Mouse (Mus musculus): ENCODE data around the gene Ccdc39. TPM values are rescaled to one million over a fixed set of nuclear protein-coding genes. Genes with fewer than 3 reads are reported as not detected.

Gene Ccdc39
- total RNA-seq (2021) = 10 to 100 TPM; 22.1 to 22.6 TPM
- long read RNA-seq, experiment 1, partial matches to known transcripts = 6 of 17 reads
- long read RNA-seq, experiment 1, other reads (novel, unspliced or antisense) = 7 of 17 reads
- long read RNA-seq, experiment 2, partial matches to known transcripts = 7 of 12 reads
- long read RNA-seq, experiment 2, other reads (novel, unspliced or antisense) = 5 of 12 reads

DNA sequence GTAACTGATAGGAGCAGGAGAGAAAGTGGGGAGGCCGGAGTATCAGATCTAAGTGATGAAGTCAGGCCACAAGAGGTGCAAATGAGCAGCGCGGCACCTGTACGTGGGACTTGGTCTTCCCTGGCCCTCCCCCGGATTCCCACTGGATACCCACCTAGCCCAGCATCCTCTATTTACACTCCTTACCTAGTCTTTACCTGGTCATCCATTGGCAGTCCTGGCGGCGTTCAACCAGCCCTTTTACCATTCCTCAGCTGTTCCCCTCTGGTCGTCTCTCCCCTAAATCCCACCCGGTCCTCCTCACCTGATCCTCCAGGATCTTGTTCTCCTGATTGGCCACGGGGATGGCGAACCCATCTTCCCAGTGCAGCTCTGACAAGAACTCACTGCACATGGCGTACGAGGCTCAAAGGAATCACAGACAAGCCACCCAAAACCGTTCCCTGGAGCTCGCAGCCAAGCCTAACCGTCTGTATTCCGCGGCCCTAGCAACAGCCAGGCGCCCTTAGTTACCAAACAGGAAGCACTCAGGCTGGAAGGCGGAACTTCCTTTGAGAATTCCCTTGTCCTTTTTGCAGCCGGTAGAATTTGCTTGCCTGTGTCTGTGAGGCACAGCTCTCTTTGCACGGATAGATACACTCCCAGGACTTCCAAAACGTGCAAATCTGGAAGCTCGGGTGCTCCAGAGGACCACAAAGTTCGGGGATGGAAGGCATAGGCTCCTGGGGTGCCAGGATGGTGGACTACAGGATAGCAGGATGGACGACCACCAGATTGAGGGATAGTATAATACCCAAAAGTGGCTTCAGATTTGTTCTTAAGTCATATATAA lies at the start of gene Ccdc39:
Ccdc39 (minus strand) TSS at position 510 of the 832 bp plus-strand sequence.
- DNase-seq (ENCODE audit: low spot score in 2 of 2) = peak; percentile 77 to 86

DNA sequence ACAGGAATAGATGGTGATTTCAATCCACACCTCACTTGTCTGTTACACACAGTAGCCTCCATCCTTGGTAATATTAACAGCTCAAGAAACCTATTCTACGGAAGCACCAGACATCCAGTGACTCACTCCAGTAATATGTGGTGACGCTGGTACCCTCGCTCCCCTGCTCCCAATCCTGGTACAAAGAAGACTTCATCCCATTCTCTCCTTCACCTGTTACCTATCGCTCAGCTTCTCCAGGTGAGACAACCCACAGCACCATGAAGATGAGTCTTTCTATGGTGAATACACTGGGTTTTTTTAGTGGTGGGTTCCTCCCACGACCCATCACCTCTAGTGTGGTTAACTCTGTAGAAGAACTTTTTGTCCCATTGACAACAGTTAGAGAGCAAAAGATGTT lies 49.3 kb upstream of the Ccdc39 start:
- DNase-seq (ENCODE audit: low spot score in 2 of 2) = no peak

DNA sequence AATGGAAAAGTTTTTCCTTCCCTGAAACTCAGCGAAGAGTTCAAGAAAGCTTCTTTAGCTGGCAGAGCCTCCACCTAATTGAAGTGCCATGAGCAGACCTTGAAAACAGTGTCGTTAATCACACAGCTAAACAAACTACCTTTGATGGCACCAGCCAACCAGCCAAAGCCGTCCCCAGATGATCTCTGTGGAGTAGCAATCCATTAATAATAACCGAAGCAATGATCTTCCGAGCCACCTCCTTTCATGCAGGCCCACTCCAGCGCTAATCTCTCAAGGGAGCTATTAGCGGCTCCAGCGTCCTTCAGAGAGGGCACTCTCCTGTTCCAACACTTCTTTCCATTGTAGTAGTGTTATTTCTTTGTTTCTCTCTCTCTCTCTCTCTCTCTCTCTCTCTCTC lies 43.3 kb upstream of the Ccdc39 start:
- no peak for DNase-seq (ENCODE audit: low spot score in 2 of 2)

DNA sequence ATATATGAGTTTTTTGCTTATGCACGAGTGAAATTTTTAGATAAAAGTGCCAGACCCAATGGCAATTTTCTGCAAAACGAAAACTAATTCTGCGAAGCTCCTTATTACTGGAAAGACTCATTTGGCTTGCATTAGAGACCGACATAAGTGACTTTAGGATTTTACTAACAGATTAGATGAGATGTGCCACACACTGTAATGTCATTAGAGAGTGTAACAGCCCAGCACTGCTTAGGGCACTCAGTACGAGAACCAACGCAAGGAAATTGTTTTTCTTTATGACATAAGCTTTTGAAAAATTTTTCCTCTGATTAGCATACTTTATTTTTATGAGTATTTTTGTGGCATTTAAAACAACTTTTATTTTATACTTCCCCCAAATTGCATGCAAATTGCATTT lies 39.0 kb upstream of the Ccdc39 start:
- no peak for DNase-seq (ENCODE audit: low spot score in 2 of 2)

DNA sequence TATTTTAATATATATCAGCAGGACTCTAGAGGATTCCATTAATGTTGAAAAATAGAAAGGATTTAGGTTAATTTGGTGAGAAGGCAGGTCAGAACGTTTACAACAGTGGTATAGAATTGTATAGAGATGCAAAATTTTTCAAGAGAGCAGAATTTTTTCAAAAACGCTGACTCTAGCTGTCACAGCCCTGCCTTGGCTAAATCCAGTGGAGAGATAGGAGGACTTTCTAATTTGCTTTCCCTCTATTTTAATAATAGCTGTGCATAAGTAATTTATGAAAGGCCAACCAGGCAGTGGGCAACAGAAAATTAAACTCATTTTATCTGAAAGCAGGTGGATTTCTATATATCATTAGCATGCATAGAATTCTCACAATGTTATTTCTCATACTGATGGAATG lies 38.6 kb upstream of the Ccdc39 start:
- no peak for DNase-seq (ENCODE audit: low spot score in 2 of 2)

DNA sequence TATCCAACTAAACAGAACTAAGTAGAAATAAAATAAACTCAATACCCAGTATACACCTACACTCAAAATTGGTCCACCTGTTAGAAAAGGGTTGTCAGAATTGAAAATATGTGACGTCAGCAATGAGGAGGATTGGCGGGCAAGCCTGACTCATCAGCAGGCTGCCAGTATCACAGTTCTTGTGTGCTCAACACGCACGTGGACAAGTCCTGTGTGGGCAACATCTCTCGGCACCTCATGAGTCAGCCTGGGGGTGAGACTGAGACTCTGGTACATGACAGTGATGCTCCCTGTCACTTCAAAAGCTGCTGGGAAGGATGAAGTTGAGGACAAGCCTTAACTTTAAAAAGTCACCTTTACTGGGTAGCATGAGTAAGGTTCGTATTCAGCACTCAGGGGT lies 34.6 kb upstream of the Ccdc39 start:
- peak in 1 of 2 experiments; percentile 14 for DNase-seq (ENCODE audit: low spot score in 2 of 2)

DNA sequence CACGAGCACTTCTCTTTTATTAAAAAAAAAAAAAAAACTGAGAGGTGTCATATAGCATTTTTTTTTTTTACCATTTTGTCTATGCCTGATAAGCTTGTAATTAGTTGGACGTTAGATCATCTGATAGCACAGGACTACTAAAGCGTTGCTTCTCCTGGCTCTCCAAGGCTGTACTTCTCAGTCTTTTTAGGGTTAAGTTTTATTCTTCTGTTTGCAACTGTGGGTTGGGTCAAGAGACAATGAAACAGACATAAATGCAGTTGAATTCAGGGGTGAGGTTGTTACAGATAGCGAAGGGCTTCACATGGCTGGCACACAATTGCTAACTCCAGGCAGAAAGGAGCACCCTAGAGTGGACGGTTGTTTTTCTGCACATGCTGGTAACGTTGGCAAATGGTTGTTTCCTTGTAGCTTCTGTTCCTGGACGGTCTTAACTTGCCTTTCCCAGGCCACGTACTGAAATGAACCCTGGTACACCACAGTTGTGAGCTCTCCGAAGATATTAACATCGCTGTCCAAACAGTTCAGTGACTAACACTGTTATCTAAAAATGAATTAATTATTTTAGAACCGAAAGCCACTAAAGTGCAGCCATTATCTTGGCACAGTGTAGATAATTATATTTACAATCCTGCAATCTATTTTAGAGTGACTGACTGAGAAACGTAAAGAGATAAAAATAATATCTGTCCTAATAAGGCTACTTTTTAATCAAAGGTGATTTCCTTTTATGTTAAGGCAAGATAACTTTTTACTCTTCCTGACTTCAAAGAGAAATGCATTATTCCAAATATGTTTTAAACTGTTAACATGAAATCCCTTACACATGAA lies 30.6 kb upstream of the Ccdc39 start:
- DNase-seq (ENCODE audit: low spot score in 2 of 2) = no peak

DNA sequence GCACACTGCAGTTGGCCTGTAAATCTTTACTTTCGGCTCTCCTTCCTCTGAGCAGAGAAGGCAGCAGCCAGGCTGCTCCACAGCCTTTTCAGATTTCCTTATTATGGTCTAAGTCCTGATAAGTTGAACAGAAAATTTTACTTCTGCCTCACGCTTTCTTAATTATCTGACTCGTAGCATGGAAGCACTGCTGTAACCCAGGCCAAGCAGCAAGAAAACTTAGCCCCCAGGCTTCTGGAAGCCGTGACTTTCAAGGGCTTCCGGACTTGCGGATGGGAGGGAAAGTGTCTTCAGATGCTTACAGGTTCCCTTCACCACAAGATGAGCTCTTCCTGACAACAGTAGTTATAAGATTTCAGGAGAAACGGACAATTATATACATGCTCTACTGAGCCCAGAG lies 29.7 kb upstream of the Ccdc39 start:
- DNase-seq (ENCODE audit: low spot score in 2 of 2) = no peak

DNA sequence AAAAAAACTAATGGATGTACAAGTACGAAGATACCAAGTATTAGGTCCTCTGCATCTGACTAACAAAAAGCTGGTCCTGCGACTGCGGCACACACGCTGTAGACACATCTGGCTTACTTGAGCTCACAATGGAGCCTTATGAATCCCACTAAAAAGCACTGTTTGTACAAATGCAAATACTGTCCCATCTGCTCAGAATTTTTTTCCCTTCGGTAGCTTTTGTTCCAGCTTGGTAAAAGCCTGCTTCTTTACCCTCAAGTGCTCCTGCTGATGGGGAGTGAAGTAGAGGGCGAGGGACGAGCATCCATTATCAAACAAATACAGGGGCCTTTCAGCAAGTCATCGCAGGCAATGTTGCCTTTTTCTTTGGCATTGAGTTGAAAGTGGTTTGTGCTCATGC lies 29.3 kb upstream of the Ccdc39 start:
- no peak for DNase-seq (ENCODE audit: low spot score in 2 of 2)

DNA sequence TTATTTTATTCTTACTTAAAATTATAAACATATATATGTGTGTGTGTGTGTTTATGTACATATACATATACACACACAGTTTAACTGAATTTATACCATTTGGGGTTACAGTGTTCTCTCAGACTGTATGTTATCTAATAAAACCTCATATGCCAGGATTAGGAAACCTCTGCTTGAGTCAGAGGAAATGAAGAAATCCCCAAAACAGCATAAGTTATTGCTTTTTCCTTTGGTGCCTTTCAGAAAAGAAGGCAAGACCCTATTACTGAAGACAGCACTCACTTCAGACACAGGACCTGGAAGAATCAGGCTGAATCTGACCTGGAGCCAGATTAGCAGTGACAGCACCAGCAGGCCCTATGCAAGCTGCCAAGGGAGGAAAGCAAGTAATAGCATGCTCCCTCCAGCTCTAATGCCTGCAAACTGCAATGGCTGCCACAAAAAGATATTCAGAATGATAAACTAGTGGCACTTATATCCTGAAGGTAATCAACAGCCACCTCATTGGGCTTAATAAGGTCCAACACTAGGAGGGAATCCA lies 20.0 kb upstream of the Ccdc39 start:
- DNase-seq (ENCODE audit: low spot score in 2 of 2) = no peak

DNA sequence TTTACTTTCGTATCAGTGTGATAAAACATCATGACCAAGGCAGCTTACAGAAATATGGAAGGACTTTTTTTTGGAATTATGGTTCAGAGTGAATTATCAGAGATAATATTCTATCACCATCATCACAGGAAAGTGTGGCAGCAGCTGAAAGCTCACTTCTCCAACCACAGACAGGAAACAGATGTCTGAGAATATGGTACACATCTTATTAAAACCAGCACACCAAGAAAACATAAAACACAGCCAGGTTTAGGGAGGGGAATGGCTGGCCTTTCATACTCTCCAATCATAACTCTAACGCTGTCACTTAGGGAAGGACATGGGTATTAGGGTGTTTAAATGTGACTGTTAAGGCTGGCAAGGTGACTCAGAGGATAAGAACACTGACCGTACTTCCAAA lies 14.8 kb upstream of the Ccdc39 start:
- DNase-seq (ENCODE audit: low spot score in 2 of 2) = no peak

DNA sequence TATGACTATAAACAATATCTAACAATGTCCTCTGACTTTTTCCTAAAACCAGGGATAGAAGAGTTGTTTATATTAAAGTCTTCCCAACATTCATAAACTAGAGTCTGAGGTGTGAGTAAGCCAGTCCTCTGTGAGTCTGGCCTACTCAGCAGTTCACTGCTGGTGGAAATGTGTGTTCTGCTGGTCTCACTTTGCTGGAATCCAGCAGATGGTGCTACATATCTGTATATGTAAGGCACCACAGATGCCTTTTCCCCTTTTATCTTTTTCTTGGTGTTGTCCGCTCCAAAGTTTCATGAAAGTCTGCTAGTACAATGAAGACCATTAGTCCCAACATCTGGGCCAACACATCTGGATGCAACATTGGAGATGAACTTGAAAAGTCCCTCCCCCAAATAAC lies 9.0 kb upstream of the Ccdc39 start:
- DNase-seq (ENCODE audit: low spot score in 2 of 2) = no peak

DNA sequence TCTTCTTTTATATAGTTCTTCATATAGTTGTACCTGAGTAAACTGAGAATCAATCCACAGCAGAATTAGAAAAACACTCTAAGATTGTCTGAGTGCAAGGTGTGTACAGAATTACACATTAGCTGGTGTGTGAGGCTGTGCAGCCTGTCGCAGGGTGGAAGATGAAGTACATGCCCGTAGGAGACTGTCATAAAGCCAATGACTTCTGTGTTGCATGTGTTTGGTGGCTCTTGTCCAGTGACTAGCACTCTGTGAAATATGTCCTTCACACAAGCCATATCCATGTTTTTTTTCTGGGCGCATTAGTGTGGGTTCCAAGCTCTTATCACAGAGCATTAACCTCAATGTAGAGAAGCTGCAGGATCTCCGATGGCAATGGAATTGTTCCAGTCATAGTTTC lies 6.7 kb upstream of the Ccdc39 start:
- DNase-seq (ENCODE audit: low spot score in 2 of 2) = no peak

DNA sequence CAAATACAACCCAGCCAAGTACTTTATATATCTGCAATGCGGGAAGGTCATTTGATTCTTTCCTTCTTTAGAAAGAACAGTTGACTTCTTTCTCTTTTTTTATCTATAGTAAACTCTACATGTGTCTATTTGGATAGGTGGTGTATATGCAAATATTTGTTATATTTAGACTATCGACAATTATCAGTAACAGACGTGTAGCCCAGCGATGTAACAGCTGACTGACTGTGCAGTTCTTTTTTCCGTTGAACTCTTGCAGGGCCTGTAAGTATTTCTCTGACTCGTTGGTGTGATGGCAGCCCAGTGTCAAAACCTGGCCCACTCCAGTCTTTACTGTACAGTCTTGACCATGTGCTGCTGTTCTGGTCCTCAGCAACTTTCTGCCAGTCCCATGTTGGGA lies 2.5 kb upstream of the Ccdc39 start:
- no peak for DNase-seq (ENCODE audit: low spot score in 2 of 2)

DNA sequence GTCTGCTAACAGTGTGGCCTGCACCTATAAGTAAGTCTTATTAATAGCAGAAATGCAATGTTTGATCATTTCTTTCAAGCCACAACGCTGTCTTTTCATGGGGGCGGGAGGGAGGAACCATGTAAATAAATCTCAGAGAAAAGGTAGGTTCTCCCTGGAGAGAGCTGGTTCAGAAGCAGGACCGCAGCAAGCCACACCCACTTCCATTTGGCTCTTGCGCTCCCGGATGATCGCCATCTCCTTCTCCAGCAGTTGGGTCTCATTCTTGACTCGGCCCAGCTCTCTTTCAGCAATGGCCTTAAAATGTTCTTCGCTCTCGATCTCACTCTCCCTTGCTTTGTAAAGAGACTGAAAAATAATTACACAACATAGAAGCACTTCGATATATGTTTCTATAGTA lies 5.2 kb downstream of the Ccdc39 start:
- no peak for DNase-seq (ENCODE audit: low spot score in 2 of 2)

DNA sequence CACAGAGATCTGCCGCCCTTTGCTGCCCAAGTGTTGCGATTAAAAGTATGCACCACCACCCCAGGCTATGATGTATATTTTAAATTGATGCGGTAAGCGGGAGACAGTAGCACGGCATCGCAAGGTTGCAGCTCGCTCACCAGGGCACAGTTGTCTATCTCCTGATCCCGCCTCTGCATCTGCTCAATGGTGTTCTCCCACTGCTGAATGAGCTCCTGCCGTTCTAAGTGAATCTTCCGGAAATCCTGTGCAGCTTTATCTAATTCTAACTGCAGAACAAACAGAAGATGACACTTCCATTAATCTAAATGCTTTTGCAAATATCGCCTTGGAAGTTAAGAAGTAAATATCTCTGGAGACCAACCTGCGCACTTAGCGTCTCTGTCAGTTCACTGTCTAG lies 7.5 kb downstream of the Ccdc39 start:
- DNase-seq (ENCODE audit: low spot score in 2 of 2) = no peak

DNA sequence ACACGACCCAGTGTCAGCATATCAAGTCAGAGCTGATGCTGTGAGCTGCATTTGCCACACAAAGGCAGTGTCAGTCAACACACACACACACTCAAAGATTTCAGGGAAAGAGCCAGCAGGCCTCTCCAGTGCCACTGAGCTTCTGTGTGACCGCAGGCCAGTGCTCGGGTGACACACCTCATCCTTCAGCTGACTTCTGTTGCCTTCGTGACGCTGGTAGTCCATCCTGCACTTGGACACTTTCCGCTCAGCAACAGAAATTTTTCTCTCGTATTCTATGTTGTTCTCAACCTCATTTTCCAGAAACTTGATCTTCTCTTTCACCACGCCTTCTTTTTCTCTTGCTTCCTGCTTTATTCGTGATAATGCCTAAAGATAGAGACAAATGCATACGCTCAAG lies 11.8 kb downstream of the Ccdc39 start:
- DNase-seq (ENCODE audit: low spot score in 2 of 2) = no peak

DNA sequence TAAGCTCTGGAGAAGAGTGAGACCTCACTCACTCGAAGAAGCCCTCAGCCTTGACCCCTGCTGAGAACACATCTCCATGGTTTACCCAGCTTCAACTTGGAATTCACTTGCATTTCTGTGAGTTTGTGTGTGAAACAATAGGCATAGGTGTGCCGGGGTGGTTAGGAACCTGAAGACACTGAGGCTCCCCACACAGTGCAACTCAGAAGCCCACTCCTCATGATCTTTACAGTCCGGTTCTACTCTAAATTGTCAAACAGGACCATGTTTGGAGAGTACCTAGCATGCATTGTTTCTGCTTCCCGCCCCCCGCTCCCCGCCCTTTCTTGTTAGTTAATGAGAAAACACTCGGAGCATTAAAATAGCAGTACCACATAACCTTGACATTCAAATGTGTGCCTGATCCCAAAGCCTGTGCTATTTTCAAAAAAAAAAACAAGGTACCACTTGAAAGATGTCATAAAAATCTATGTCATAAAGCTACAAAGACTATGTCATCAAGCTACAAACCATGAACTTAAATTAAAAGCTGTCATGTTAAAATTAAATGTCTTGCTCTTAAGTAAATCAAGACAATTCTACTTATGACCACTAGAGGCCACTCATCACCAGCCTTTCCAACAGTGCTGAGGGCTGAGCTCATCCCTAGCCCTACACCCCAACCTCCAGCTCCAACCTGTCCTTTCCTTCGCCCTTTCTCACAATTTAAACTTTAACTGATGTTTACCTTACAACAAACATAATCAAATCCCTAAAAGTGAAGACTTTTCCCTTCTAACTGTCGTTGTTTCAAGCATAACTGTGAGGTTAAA lies 19.8 kb downstream of the Ccdc39 start:
- peak; percentile 16 to 20 for DNase-seq (ENCODE audit: low spot score in 2 of 2)

DNA sequence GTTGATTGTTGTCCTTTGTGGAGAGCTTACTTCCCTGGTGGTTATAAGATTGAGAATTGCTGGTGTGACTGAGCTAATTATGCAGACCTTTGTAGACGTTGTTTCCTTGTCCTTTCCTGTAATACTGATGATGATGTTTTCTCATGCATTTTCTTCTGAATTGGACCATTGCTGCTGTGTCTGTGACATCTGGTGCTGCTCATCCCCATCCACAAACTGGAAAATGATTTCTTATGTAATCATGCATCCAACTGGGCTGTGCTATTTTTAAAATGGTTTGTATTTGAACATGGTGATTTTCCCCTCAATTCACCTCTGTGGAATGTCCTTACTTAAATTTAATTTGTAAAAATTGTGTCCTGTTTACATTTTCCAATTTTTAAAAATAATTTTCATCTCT lies 37.0 kb downstream of the Ccdc39 start:
- DNase-seq (ENCODE audit: low spot score in 2 of 2) = no peak

DNA sequence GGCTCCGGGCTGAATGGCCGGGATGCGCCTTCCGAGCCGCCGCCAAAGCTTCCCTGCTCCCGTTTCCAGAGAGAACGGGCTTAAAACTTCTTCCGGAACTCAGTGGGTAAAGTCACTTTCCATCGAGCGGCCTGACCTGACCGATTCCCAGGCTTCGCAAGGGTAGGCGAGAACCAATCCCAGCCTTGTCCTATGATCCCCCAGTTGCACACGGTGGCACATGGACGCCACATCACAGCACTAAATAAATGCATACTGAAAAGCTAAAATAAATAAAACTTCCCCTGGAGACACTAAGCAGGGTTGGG lies 43.6 kb downstream of the Ccdc39 start:
- no peak for DNase-seq (ENCODE audit: low spot score in 2 of 2)

Measured in left cerebral cortex, adult 18-20 months (tissue).